Mouse (Mus musculus): ENCODE measurements around the gene Sf1.

The Sf1 gene

GRCm38 (mm10) chr19:6398447-6399284 is 35.2 kb downstream of the Sf1 start:
- no peak for DNase-seq (ENCODE audit: low spot score)

DNA sequence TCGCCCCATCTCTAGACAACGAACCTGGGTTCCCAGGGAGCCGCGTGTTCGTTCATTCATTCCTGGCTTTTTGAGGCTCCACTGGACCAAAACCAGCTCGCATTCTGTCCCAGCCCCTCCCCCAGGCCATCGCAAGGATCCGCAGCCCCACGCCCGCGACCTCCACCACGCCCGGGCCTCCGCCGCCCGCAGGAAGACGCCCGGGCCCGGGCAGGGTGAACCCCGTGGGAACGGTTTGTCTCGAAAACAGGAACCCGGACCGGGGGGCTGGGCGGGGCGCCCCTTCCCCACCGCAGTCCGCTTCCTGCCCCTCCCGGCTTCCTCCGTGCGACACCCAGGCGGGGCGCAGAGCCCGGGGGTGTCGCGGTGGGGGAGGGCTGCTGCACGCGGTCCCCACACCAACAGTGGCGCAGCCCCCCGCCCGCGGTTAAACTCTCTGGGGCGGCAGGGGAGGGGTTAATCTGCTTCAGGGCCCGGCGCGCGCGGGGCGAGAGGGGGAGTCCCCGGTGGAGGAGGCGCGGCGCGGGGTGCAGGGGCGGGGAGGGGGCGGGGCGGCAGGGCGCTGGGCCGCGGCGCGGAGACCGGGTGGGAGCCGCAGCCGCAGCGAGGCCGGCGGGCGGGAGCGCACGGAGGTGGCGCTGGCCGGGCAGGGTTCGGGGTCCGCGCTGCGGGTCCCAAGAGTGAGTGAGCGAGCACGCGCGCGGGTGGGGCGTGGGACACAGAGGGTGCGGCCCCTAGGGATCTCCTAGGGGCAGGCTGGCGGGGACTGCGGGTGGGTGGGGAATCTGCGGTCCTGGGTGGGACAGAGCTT is 36.0 kb downstream of the Sf1 start, which contains the start of gene Rasgrp2:
Gene Rasgrp2 (plus strand): TSS at position 56 of the 811 bp plus-strand sequence.
- DNase-seq (ENCODE audit: low spot score), result no peak

- no peak for DNase-seq (ENCODE audit: low spot score)
These were observed 36.9 kb downstream of the Sf1 start for GRCm38 (mm10) chr19:6400096-6401086.

DNA sequence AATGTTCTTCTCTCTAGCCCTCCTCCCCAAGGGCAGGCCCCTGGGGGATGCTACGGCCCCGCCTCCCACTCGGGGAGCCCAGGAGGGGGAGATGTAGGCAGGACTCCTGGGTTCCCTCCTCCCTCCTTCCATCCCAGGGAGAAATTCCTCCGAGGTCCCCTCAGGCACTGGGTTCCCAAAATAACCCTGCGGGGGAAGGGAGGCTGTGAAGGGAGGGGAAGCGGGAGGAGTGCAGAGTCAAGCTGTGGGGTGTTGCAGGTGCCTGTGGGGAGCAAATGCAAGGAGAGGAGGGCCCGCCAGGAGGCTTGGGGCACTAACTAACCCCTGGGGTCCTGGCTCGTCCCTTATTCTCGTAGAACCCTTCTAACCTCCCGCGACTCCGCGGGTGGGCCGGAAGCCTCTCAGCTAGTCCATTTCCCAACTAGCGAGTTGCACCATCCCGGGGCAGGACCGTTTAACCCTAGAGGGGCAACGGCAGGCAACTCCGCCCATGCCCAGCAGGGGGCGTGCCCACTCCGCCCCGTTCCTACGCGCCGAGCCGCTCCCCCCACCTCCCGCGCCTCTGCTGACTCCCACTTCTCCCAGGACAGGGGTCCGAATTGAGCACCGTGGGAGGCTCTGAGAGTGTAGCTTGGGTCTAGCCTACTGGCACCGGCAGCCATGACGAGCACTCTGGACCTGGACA is 37.8 kb downstream of the Sf1 start:
- DNase-seq (ENCODE audit: low spot score), result peak; percentile 40

GRCm38 (mm10) chr19:6401951-6402350 is 38.5 kb downstream of the Sf1 start:
- DNase-seq (ENCODE audit: low spot score), result no peak

- no peak for DNase-seq (ENCODE audit: low spot score)
These were observed 40.4 kb downstream of the Sf1 start for GRCm38 (mm10) chr19:6403869-6404268.

DNA sequence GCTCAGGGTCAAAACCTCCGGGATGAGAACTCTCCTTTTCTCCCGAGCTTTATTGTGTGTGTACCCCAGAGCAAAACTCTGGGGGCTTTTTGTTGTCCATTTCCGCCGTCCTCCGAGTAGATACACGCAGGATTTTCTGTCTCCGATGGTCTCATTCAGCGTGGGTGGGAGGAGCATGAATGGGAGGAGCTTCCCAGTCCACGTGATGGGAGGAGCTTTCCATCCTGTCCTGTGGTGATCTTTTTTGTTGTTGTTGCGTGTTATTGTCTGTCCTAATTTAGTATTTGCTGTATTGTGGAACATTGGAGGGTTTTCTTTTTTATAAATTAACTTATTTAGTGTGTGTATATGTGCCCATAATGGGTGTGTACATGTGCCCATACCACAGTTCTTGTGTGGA is 41.9 kb downstream of the Sf1 start:
- no peak for DNase-seq (ENCODE audit: low spot score)

- DNase-seq (ENCODE audit: low spot score), result no peak
These were observed 43.6 kb downstream of the Sf1 start for GRCm38 (mm10) chr19:6407109-6407508.

DNA sequence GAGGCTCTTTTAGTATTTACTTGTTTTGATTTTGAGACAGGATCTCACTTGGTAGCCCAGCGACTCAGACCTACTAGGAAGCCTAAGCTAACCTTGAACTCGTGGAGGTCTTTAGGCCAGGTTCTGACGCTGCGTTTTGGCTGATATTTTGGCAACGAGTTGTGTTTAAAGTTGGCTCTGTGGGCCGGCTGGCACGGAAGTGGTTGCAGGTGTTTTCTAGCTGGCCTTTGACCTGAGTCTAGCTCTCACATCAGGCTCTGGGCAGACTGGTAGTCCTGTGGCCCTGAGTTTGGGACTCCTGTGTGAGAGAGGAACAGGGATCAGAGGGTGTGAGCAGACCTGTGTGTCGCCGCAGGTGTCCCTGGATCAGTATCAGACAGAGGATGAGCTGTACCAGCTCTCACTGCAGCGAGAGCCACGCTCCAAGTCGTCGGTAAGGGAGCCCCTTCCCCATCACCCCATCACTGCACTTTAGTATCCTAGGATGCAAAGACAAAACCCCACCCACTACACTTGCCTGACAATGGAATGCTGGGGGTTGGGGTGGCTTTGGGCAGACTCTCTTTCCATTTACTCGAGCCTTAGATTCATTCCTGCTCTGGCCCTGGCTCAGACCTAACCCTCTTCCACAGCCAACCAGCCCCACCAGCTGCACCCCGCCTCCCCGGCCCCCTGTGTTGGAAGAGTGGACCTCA is 44.5 kb downstream of the Sf1 start:
- no peak for DNase-seq (ENCODE audit: low spot score)

- no peak for DNase-seq (ENCODE audit: low spot score)
These were observed 45.3 kb downstream of the Sf1 start for GRCm38 (mm10) chr19:6408749-6409148.

DNA sequence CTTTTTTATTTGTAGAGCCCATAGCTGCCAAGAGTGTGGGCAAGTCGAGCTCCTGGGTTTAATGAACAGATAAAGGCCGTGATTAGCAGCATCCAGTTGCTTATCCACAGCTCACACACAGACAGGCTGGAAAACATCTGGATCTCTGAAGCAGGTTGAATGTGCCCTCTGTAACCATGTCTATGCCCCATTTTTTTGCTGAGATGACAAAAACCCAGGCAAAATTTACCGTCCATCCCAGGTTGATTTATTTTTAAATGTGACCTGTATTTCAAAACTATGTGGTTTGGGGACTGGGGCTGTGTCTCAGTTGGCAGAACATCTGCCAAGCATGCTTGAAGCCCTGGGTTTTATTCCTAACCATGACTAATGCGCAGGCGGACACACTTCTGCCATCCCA is 45.7 kb downstream of the Sf1 start:
- no peak for DNase-seq (ENCODE audit: low spot score)

- DNase-seq (ENCODE audit: low spot score), result no peak
These were observed 46.4 kb downstream of the Sf1 start for GRCm38 (mm10) chr19:6409936-6410335.

DNA sequence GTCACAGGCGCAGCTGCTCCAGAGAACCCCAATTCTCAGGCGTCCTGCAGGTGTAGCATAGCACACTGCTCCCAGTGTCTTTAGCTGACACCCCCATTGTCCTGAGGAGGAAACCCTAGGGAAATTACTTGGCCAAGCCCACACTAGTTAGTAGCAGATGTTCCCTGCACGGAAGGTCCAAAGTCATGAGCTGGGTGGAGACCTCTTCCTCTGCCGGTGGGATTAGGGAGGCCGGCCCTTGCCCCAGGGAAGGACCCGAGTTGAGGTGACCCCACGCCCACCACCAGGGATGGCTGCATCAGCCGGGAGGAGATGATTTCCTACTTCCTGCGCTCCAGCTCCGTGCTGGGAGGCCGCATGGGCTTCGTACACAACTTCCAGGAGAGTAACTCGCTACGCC is 49.3 kb downstream of the Sf1 start:
- no peak for DNase-seq (ENCODE audit: low spot score)

GRCm38 (mm10) chr19:6415454-6415853 is 52.0 kb downstream of the Sf1 start:
- DNase-seq (ENCODE audit: low spot score), result no peak

DNA sequence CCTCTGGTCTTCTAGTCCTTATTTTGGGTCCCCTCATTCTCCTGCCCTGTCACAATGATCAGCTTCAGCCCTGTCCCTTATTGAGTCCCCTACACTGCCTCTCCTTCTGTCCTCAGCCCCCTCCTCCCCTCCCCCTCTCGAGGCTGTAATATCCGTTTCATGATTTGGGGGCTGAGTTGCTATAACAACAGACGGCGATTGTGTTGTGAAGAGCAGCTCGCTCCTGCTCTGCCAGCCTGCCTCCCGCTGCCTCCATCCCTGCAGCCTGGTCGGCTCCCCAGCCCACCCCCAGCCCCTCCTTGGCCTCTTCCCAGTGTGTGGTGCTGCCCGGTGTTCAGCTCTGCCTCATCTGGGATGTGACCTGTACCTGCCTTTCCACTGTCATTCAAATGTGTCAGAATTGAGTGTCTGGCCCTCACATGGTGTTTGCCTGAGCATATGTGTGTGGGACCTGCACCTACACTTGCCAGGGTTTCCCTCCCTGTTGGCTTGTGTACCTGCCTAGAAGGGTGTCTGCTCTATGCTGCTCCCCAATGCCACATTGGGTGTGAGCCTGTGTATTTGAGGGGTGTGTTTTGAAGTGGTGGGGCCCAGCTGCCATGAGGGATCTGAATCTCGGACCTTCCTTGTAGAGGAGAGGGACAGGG is 52.8 kb downstream of the Sf1 start:
- DNase-seq (ENCODE audit: low spot score), result no peak

DNA sequence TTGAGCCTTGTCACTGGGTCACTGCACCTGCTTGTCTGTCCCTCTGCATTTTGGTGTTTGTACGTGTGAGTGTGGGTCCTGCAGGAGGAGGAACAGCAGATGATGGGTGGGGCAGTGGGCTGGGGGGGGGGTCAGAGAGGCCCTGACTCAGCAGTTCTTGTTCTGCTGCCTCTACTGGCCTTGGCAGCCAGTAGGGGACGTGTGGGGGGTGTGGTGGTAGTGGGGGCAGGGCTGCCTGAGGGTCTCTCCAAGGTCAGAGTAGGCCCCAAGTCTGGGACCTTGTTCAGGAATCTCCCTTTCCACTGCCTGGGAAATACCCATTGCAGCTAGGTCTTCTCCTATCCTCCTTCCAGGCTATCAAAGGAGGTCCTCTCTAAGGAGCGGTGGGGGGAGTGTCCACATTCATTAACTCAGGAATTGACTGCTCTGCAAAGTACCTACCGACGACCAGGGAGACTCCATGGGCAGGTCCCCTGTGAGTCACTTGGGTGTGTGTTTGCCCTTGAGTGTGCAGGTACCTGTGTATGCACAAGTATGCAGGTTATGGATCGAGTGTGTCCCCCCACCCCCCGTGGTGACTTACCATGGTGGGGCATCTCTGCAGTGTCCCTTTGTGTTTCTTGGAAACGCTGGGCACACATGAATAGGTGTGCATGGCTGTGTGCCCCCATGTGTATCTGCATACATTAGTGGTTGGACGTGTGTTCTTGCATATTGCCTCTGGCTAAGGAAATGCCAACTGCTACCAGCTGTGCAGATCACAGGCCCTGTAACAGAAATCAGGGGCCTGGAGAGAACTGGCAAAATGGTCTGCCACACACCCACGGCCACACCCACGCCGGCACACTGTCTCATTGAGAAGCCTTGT is 53.6 kb downstream of the Sf1 start:
- no peak for DNase-seq (ENCODE audit: low spot score)

- DNase-seq (ENCODE audit: low spot score), result peak; percentile 71
These were observed 54.9 kb downstream of the Sf1 start, which contains the start of gene Nrxn2 for GRCm38 (mm10) chr19:6418233-6418879. Nrxn2 (plus strand) TSS chr19:6418731.

DNA sequence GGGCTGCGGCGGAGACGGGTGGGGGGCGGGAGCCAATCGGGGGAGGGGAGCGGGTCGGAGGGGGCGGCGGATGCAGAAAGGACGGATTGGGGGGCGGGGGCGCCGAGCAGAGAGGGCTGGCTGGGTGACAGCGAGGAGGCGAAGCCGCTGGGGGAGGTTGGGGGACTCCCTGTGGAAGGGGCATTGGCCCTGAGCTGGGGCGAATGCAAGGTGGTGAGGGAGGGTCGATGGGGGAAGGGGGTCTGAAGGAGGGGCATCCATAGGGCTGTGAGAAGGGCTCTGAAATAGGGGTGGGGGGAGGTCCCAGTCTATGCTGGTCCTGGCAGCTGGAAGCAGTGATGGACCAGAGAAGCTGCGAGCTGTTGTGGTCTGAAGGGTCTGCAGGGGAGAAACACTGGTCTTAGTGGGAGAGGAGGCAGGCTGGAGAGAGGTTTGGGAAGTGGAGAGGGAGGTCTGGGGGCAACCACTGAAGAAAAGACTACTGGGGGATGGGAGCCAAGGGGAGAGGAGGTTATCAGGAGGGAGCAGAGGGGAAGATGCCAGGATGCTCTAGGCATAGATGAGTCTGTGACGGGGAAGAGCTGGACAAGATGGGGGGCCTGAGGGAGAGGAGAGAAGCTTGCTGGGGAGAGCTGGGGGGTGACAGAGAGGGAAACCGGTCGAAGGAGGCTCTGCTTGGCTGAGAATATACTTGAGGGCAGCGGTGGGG is 55.6 kb downstream of the Sf1 start:
- DNase-seq (ENCODE audit: low spot score), result no peak

All from ovary, adult 18-20 months (tissue).